Mouse (Mus musculus) midbrain, embryonic 15.5 days (tissue): Measurements from ENCODE around the gene Prss47. TPM values are rescaled to one million over a fixed set of nuclear protein-coding genes. Genes with fewer than 3 reads are reported as not detected.

Experiments used
- polyA plus RNA-seq: library from polyadenylated mRNA; unstranded; fragments of >200 nt; fragmentation: Nextera tagmentation; extraction: Ambion mirVana; gene quantifications from 2 replicates; pipeline ENCODE4 v1.2.1, GENCODE M21; 2015

Prss47 gene
- polyA plus RNA-seq, 1 experiment from 2014 or later: not detected

Other genes with a start within 250 kb of the Prss47 start
- 0.48 and 0.51 TPM in 2 replicates for gene Cntnap3, start 148.8 kb downstream of the Prss47 start, polyA plus RNA-seq
- not detected in 2 replicates for gene Spata31, start 135.4 kb downstream of the Prss47 start, polyA plus RNA-seq
- not detected in 2 replicates for gene Spata31d1c, start 19.7 kb downstream of the Prss47 start, polyA plus RNA-seq
- 31.4 and 33.3 TPM in 2 replicates for gene Mfsd14b, start 60.2 kb upstream of the Prss47 start, polyA plus RNA-seq
- gene Olfr465-ps1, start 85.3 kb upstream of the Prss47 start, polyA plus RNA-seq: not detected in 2 replicates
- gene Olfr466, start 97.5 kb upstream of the Prss47 start, polyA plus RNA-seq: not detected in 2 replicates
- gene Nlrp4f, start 153.2 kb upstream of the Prss47 start, polyA plus RNA-seq: 0.22 TPM in 1 of 2 replicates, not detected in the other
- gene Gm10775, start 206.8 kb upstream of the Prss47 start, polyA plus RNA-seq: 0.14 TPM in 1 of 2 replicates, not detected in the other
- 15.4 and 18.2 TPM in 2 replicates for gene Zfp369, start 226.1 kb upstream of the Prss47 start, polyA plus RNA-seq